Mouse (Mus musculus) intestine, postnatal 0 days (tissue): Measurements from ENCODE around the gene Zcchc17. TPM values are rescaled to one million over a fixed set of nuclear protein-coding genes. Genes with fewer than 3 reads are reported as not detected.

ENCODE experiments used
- ATAC-seq: fragments of 200-750 bp; cut with Nextera tagmentation; 2 replicates; pipeline ENCODE4 v1.8.0; 2017; ENCODE audit warnings: mild to moderate bottlenecking, moderate TSS enrichment, moderate library complexity
- H3K27ac ChIP-seq: fragments of 300-500 bp; sonication (generic); 2 replicates; pipeline ENCODE4 v1.5.1; 2014; ENCODE audit warnings: mild to moderate bottlenecking, low read depth, low read length, moderate library complexity
- H3K27me3 ChIP-seq: fragments of 300-500 bp; sonication (generic); replicated peaks from 2 replicates; pipeline ENCODE4 v1.6.1; 2014; ENCODE audit warnings: low read length, mixed read lengths; ENCODE audit not compliant: control insufficient read depth, insufficient read depth
- H3K36me3 ChIP-seq: fragments of 300-500 bp; sonication (generic); 2 replicates; pipeline ENCODE4 v1.6.1; 2014; ENCODE audit warnings: mild to moderate bottlenecking, moderate library complexity; ENCODE audit not compliant: control insufficient read depth, insufficient read depth
- H3K4me1 ChIP-seq: fragments of 300-500 bp; sonication (generic); replicated peaks from 2 replicates; pipeline ENCODE4 v1.6.1; 2014; ENCODE audit warnings: antibody characterized with exemption, low read length, mixed read lengths; ENCODE audit not compliant: control insufficient read depth, insufficient read depth
- H3K4me2 ChIP-seq: fragments of 300-500 bp; sonication (generic); replicated peaks from 2 replicates; pipeline ENCODE4 v1.6.1; 2014; ENCODE audit warnings: low read depth, mild to moderate bottlenecking, moderate library complexity
- H3K4me3 ChIP-seq: fragments of 300-500 bp; sonication (generic); 2 replicates; pipeline ENCODE4 v1.5.1; 2014; ENCODE audit warnings: low read depth, low read length
- H3K9ac ChIP-seq: fragments of 300-500 bp; sonication (generic); 2 replicates; pipeline ENCODE4 v1.6.1; 2014; ENCODE audit warnings: mild to moderate bottlenecking, low read depth, low read length
- H3K9me3 ChIP-seq: fragments of 300-500 bp; sonication (generic); 2 replicates; pipeline ENCODE4 v1.6.1; 2016; ENCODE audit warnings: mixed run types; ENCODE audit not compliant: control insufficient read depth
- CTCF ChIP-seq: sonication (generic); IDR thresholded peaks from 2 replicates; pipeline ENCODE4 v1.5.1; 2016; ENCODE audit warnings: low read depth, mild to moderate bottlenecking, control low read depth, antibody characterized with exemption, moderate library complexity
- WGBS: fragments of 180-500 bp; shearing (Covaris S2); extraction: QIAGEN DNeasy Blood & Tissue Kit; methylation state at CpG from one replicate; pipeline ENCODE4 v1.1.7; 2014; 5-methylcytosine and 5-hydroxymethylcytosine counted together
- polyA plus RNA-seq: library from polyadenylated mRNA; unstranded; fragments of >200 nt; fragmentation: Nextera tagmentation; extraction: Ambion mirVana; gene quantifications from 2 replicates; pipeline ENCODE4 v1.2.1, GENCODE M21; 2015

Gene Zcchc17
- polyA plus RNA-seq, 1 experiment from 2014 or later: 46.4 TPM

DNA sequence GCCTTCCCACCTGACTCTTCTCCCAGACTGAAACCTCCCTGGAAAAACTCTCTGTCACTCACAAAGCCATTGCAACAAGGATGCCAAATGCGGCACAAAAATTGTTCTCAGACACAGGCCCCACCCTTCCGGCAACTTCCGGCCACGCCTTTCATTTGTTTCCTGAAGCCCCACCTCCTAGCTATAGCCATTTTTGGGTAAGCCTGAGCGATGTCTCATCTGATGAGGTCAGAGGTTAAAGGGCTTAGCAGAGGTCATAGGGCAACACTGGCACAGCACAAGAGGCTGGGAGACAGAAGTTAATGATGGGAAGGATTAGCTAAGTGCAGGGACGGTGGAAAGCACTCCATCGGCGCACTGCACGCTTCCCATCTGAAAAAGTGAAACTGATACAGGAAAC, 93.1 kb downstream of the Zcchc17 start:
- H3K9me3 ChIP-seq: no peaks in the 10 kb centered on the region
- H3K27me3 ChIP-seq: no peaks in the 10 kb centered on the region
- H3K27ac ChIP-seq: peak overlapping the region; percentile 35; the same call in 1 of the 2 replicates
- 35% methylated on average over 9 of the region's 9 CpGs for WGBS
- H3K9ac ChIP-seq: no peak overlapping the region
- TF ChIP-seq CTCF: no peak
- no peaks in the 10 kb centered on the region for H3K4me1 ChIP-seq
- H3K4me2 ChIP-seq: peak overlapping the region; percentile 56
- peak overlapping the region; percentile 27 for H3K4me3 ChIP-seq
- ATAC-seq: peak; percentile 34
- no peaks in the 10 kb centered on the region for H3K36me3 ChIP-seq

Other genes with a start within 250 kb of the Zcchc17 start
- gene Hcrtr1, start 220.6 kb downstream of the Zcchc17 start, polyA plus RNA-seq: 0.81 and 0.91 TPM in 2 replicates
- gene Tinagl1, start 184.8 kb downstream of the Zcchc17 start, polyA plus RNA-seq: 87.2 and 88.8 TPM in 2 replicates
- not detected in 2 replicates for gene Gm853, start 137.5 kb downstream of the Zcchc17 start, polyA plus RNA-seq
- 21.5 and 26.1 TPM in 2 replicates for gene Serinc2, start 80.7 kb downstream of the Zcchc17 start, polyA plus RNA-seq
- gene Fabp3, start 51.3 kb downstream of the Zcchc17 start, polyA plus RNA-seq: 5.0 and 7.1 TPM in 2 replicates
- gene Gm10570, start 51.3 kb downstream of the Zcchc17 start, polyA plus RNA-seq: not detected in 2 replicates
- gene Snrnp40, start 189 bp upstream of the Zcchc17 start, polyA plus RNA-seq: 44.3 and 46.1 TPM in 2 replicates
- gene Nkain1, start 214.2 kb upstream of the Zcchc17 start, polyA plus RNA-seq: 0.09 and 0.20 TPM in 2 replicates